Mouse (Mus musculus) liver, adult 2 months (tissue): ENCODE data around the gene Aff4.

Source experiments
- CTCF ChIP-seq: fragments of 200-500 bp; IDR thresholded peaks from 2 replicates; pipeline ENCODE4 v1.5.1; 2011; ENCODE audit warnings: low read depth, low read length, control low read depth
- POLR2A ChIP-seq: fragments of 200-500 bp; IDR thresholded peaks from 2 replicates; pipeline ENCODE4 v1.6.1; 2011; ENCODE audit warnings: low read length, control low read depth; ENCODE audit not compliant: insufficient read depth; ENCODE audit errors: extremely low read depth

DNA sequence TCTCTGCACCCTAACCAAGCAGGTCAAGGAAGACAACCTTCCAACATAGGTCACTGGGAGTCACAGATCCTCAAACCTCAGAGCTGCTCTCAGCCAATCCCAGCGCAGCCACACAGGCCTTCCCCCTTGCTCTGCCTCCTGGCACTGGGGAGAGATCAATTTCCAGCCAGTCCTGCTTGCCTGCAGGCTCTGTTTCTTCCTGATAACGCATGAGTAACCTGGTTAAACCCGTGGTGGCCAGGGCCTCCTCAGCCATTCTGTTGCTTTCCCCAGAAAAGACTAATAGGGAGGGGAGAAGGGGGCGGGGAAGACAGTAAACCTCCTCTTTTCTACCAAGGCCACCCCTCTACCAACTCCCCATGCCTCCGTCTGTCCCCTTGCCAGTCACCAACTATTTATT, 111.1 kb downstream of the Aff4 start:
- TF ChIP-seq CTCF (no peak), POLR2A (no peak)
